Mouse (Mus musculus) intestine, postnatal 0 days (tissue): ENCODE data around the gene Map3k21. TPM values are rescaled to one million over a fixed set of nuclear protein-coding genes. Genes with fewer than 3 reads are reported as not detected.

Source experiments
- ATAC-seq: fragments of 200-750 bp; cut with Nextera tagmentation; 2 replicates; pipeline ENCODE4 v1.8.0; 2017; ENCODE audit warnings: mild to moderate bottlenecking, moderate TSS enrichment, moderate library complexity
- H3K27ac ChIP-seq: fragments of 300-500 bp; sonication (generic); 2 replicates; pipeline ENCODE4 v1.5.1; 2014; ENCODE audit warnings: mild to moderate bottlenecking, low read depth, low read length, moderate library complexity
- H3K27me3 ChIP-seq: fragments of 300-500 bp; sonication (generic); replicated peaks from 2 replicates; pipeline ENCODE4 v1.6.1; 2014; ENCODE audit warnings: low read length, mixed read lengths; ENCODE audit not compliant: control insufficient read depth, insufficient read depth
- H3K36me3 ChIP-seq: fragments of 300-500 bp; sonication (generic); 2 replicates; pipeline ENCODE4 v1.6.1; 2014; ENCODE audit warnings: mild to moderate bottlenecking, moderate library complexity; ENCODE audit not compliant: control insufficient read depth, insufficient read depth
- H3K4me1 ChIP-seq: fragments of 300-500 bp; sonication (generic); replicated peaks from 2 replicates; pipeline ENCODE4 v1.6.1; 2014; ENCODE audit warnings: antibody characterized with exemption, low read length, mixed read lengths; ENCODE audit not compliant: control insufficient read depth, insufficient read depth
- H3K4me2 ChIP-seq: fragments of 300-500 bp; sonication (generic); replicated peaks from 2 replicates; pipeline ENCODE4 v1.6.1; 2014; ENCODE audit warnings: low read depth, mild to moderate bottlenecking, moderate library complexity
- H3K4me3 ChIP-seq: fragments of 300-500 bp; sonication (generic); 2 replicates; pipeline ENCODE4 v1.5.1; 2014; ENCODE audit warnings: low read depth, low read length
- H3K9ac ChIP-seq: fragments of 300-500 bp; sonication (generic); 2 replicates; pipeline ENCODE4 v1.6.1; 2014; ENCODE audit warnings: mild to moderate bottlenecking, low read depth, low read length
- H3K9me3 ChIP-seq: fragments of 300-500 bp; sonication (generic); 2 replicates; pipeline ENCODE4 v1.6.1; 2016; ENCODE audit warnings: mixed run types; ENCODE audit not compliant: control insufficient read depth
- CTCF ChIP-seq: sonication (generic); IDR thresholded peaks from 2 replicates; pipeline ENCODE4 v1.5.1; 2016; ENCODE audit warnings: low read depth, mild to moderate bottlenecking, control low read depth, antibody characterized with exemption, moderate library complexity
- WGBS: fragments of 180-500 bp; shearing (Covaris S2); extraction: QIAGEN DNeasy Blood & Tissue Kit; methylation state at CpG from one replicate; pipeline ENCODE4 v1.1.7; 2014; 5-methylcytosine and 5-hydroxymethylcytosine counted together
- polyA plus RNA-seq: library from polyadenylated mRNA; unstranded; fragments of >200 nt; fragmentation: Nextera tagmentation; extraction: Ambion mirVana; gene quantifications from 2 replicates; pipeline ENCODE4 v1.2.1, GENCODE M21; 2015

Map3k21 gene
- polyA plus RNA-seq, 1 experiment from 2014 or later, result 4.5 TPM

DNA sequence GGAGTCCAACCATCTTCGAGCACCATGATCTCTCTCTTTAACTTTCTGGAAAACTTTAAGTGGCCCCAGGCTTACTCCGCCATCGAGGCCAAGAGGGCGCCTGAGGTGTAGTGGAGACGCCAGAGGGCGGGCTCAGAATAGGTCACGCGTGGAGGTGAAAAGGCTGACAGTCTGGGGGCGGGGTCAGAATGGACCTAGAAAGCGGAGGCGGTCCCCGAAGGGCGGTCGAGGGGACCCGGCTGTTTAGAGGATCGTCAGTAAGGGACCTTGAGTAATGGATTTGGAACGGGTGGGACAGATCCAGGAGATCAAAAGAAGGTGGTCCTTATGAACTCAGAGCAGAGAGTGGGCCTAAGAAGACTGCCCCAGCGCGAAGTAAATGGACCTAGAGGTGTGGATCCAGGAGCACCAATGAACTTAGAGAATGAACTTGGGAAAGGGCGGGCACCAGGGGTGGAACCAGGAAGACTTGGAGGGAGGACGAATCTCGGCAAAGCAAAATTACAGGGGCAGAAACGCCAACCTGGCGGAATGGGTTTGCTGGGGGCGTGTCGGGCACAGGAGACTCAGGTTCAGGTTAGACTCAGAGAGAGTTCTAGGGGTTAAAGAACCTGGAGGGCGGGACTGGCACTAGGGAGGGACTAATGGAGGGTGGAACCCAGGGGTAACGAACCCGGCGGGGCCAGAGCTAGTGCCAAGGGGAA lies 437 bp upstream of the Map3k21 start:
- H3K4me2 ChIP-seq, result peak overlapping the region; percentile 85
- ATAC-seq, result peak; percentile 93
- peak overlapping the region; percentile 94 for H3K27ac ChIP-seq
- H3K9me3 ChIP-seq, result no peaks in the 10 kb centered on the region
- peaks cover 15% of the 10 kb centered on the region for H3K27me3 ChIP-seq
- no peaks in the 10 kb centered on the region for H3K4me1 ChIP-seq
- 3% methylated on average over 30 of the region's 30 CpGs for WGBS
- no peak overlapping the region; the same call in 1 of the 2 replicates for H3K9ac ChIP-seq
- peak overlapping the region; percentile 68 for H3K4me3 ChIP-seq
- peak; percentile 30; the same call in 1 of the 2 replicates for TF ChIP-seq CTCF
- H3K36me3 ChIP-seq, result no peaks in the 10 kb centered on the region

DNA sequence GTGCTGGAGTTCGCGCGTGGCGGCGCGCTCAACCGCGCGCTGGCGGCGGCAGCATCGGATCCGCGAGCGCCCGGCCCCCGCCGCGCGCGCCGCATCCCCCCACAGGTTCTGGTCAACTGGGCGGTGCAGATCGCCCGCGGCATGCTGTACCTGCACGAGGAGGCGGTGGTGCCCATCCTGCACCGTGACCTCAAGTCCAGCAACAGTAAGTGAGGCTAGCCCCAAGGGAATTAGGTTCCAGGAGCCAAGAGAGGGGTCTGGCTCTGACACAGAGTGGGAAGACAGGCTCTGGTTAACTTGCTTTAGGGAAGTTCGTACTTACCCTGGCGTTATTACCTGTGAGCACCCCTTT lies 955 bp downstream of the Map3k21 start:
- Histone ChIP-seq H3K4me3 (peak overlapping the region; percentile 68), H3K36me3 (no peaks in the 10 kb centered on the region), H3K9me3 (no peaks in the 10 kb centered on the region), H3K4me1 (no peaks in the 10 kb centered on the region), H3K9ac (peak overlapping the region; percentile 74), H3K27ac (peak overlapping the region; percentile 94), H3K27me3 (peaks cover 15% of the 10 kb centered on the region), H3K4me2 (peak overlapping the region; percentile 85)
- 1% methylated on average over 25 of the region's 31 CpGs for WGBS
- TF ChIP-seq CTCF, result no peak
- ATAC-seq, result no peak

DNA sequence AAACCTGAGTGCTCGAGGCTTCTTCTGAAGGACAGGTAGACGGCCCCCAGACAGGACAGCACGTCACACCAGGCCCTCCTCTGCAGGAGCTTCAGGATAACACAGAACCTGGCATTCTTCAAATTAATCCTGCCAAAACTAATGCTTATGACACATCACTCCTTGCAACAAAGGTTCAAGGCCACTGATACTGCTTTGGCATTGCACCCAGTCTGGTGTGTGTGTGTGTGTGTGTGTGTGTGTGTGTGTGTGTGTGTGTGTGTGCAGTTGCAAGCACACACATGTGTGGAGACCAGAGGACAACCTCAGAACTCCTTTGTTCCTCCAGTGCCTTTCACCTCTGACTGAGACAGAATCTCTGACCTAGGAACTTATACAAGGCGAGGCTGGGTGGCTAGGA lies 3.0 kb downstream of the Map3k21 start:
- WGBS, result 49% methylated on average over 4 of the region's 4 CpGs
- H3K27me3 ChIP-seq, result peaks cover 15% of the 10 kb centered on the region
- H3K9me3 ChIP-seq, result no peaks in the 10 kb centered on the region
- H3K4me3 ChIP-seq, result peak overlapping the region; percentile 68
- 0 out of 2 replicates have a peak overlapping the region, but pooled peaks have one; percentile 5 for H3K27ac ChIP-seq
- TF ChIP-seq CTCF, result no peak
- peak overlapping the region; percentile 85 for H3K4me2 ChIP-seq
- H3K36me3 ChIP-seq, result no peaks in the 10 kb centered on the region
- H3K4me1 ChIP-seq, result no peaks in the 10 kb centered on the region
- ATAC-seq, result no peak
- no peak overlapping the region for H3K9ac ChIP-seq

DNA sequence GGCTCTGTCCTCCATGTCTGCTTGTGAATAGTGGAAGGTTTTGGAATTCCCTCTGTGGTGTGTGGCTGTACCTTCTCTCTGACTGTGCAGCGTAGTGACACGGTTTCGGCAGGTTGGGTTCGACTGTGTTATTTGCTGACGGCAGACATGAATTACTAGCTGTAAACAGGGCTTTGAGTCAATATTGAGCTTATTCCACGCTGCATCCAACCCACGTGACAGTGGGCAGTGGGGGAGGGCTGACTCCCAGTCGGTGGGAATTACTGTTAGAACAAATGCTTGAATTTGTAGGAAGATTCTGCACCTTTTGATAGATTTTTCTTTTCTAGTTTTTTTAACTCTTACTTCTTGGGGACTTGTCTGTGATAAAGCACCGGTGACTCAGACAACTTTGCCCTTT lies 4.1 kb downstream of the Map3k21 start:
- Histone ChIP-seq H3K4me1 (no peaks in the 10 kb centered on the region), H3K9ac (no peak overlapping the region), H3K4me2 (peak overlapping the region; percentile 85), H3K27ac (peak overlapping the region; percentile 28; the same call in 1 of the 2 replicates), H3K4me3 (peak overlapping the region; percentile 21), H3K9me3 (no peaks in the 10 kb centered on the region), H3K36me3 (no peaks in the 10 kb centered on the region), H3K27me3 (peaks cover 15% of the 10 kb centered on the region)
- ATAC-seq, result no peak
- WGBS, result 37% methylated on average over 9 of the region's 9 CpGs
- TF ChIP-seq CTCF, result no peak

DNA sequence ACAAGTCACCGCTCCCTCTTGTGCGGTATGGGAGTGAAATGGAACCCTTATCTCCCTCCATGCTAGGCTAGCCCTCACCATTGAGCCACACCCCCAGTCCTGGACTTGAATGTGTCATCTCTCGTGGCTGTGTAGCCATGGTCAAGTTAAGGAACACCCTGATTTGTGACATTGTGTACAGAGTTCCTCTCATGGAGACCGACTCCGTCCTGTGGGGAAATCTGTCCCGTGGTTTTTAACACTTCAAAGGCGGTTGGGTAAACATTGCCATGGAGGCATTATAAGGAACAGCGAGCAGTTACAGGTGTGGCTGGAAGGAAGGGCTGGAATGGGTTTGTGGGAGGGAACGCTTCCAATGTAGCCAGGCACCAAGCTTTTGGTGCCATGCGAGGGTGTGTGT lies 6.8 kb downstream of the Map3k21 start:
- no peak overlapping the region for H3K9ac ChIP-seq
- H3K4me1 ChIP-seq, result no peaks in the 10 kb centered on the region
- no peaks in the 10 kb centered on the region for H3K9me3 ChIP-seq
- H3K27ac ChIP-seq, result peak overlapping the region; percentile 55
- no peak for TF ChIP-seq CTCF
- H3K4me3 ChIP-seq, result no peak overlapping the region
- peak; percentile 81 for ATAC-seq
- 34% methylated on average over 10 of the region's 10 CpGs for WGBS
- no peaks in the 10 kb centered on the region for H3K36me3 ChIP-seq
- no peaks in the 10 kb centered on the region for H3K27me3 ChIP-seq
- no peak overlapping the region; the same call in 1 of the 2 replicates for H3K4me2 ChIP-seq

DNA sequence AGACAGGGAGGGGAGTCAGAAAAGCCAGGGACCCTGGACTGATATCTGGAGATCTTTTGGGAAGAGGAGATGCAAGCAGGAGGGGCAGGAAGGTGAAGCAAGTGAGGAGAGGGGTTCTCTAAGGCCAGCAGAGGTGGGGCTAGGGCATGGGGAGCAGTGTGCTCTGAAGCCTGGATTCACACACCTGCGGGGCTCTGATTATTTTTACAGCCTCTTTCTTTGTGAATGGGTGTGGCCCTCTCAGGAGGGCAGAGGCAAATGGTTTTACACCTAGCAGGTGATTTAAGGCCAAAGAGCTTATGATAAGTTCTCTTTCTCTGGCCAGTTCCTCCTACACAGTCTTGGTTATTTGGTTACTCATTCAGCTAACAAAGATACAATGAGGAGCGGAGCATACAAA lies 8.5 kb downstream of the Map3k21 start:
- Histone ChIP-seq H3K4me1 (no peaks in the 10 kb centered on the region), H3K4me2 (peak overlapping the region; percentile 49), H3K36me3 (no peaks in the 10 kb centered on the region), H3K9me3 (no peaks in the 10 kb centered on the region), H3K27ac (peak overlapping the region; percentile 77), H3K27me3 (no peaks in the 10 kb centered on the region), H3K9ac (no peak overlapping the region), H3K4me3 (no peak overlapping the region)
- no peak for TF ChIP-seq CTCF
- WGBS, result 50% methylated on average over 2 of the region's 2 CpGs
- peak; percentile 57 for ATAC-seq
